Mouse (Mus musculus) liver, embryonic 16.5 days (tissue): Measurements from ENCODE around the gene Tbck. TPM values are rescaled to one million over a fixed set of nuclear protein-coding genes. Genes with fewer than 3 reads are reported as not detected.

Experiments used
- ATAC-seq: fragments of 200-750 bp; cut with Nextera tagmentation; 2 replicates; pipeline ENCODE4 v1.8.0; 2017; ENCODE audit warnings: low read depth, mild to moderate bottlenecking, moderate number of reproducible peaks, moderate library complexity
- H3K27ac ChIP-seq: fragments of 300-500 bp; sonication (generic); 2 replicates; pipeline ENCODE4 v1.5.1; 2014; ENCODE audit warnings: mild to moderate bottlenecking, low read length
- H3K27me3 ChIP-seq: fragments of 300-500 bp; sonication (generic); 2 replicates; pipeline ENCODE4 v1.6.1; 2014; ENCODE audit warnings: low read depth, low read length, mixed read lengths; ENCODE audit not compliant: control insufficient read depth, insufficient read depth
- H3K36me3 ChIP-seq: fragments of 300-500 bp; sonication (generic); 2 replicates; pipeline ENCODE4 v1.6.1; 2014; ENCODE audit warnings: mild to moderate bottlenecking; ENCODE audit not compliant: control insufficient read depth, insufficient read depth
- H3K4me1 ChIP-seq: fragments of 300-500 bp; sonication (generic); 2 replicates; pipeline ENCODE4 v1.6.1; 2014; ENCODE audit warnings: low read depth, low read length, mixed read lengths; ENCODE audit not compliant: control insufficient read depth
- H3K4me2 ChIP-seq: fragments of 300-500 bp; sonication (generic); 2 replicates; pipeline ENCODE4 v1.6.1; 2014; ENCODE audit warnings: low read depth, low read length, mixed read lengths
- H3K4me3 ChIP-seq: fragments of 300-500 bp; sonication (generic); 2 replicates; pipeline ENCODE4 v1.5.1; 2014; ENCODE audit warnings: low read depth, mild to moderate bottlenecking, low read length
- H3K9ac ChIP-seq: fragments of 300-500 bp; sonication (generic); 2 replicates; pipeline ENCODE4 v1.6.1; 2014; ENCODE audit warnings: low read depth, low read length
- H3K9me3 ChIP-seq: fragments of 300-500 bp; sonication (generic); replicated peaks from 2 replicates; pipeline ENCODE4 v1.6.1; 2016; ENCODE audit warnings: low read length; ENCODE audit not compliant: control insufficient read depth
- WGBS: fragments of 180-500 bp; shearing (Covaris S2); extraction: QIAGEN DNeasy Blood & Tissue Kit; methylation state at CpG from one replicate; pipeline ENCODE4 v1.1.7; 2014; ENCODE audit not compliant: insufficient replicate concordance; 5-methylcytosine and 5-hydroxymethylcytosine counted together
- polyA plus RNA-seq: library from polyadenylated mRNA; unstranded; fragments of >200 nt; fragmentation: Nextera tagmentation; extraction: Ambion mirVana; gene quantifications from 2 replicates; pipeline ENCODE4 v1.2.1, GENCODE M21; 2015

Gene Tbck
- 3.9 and 4.1 TPM in 2 replicates for polyA plus RNA-seq

DNA sequence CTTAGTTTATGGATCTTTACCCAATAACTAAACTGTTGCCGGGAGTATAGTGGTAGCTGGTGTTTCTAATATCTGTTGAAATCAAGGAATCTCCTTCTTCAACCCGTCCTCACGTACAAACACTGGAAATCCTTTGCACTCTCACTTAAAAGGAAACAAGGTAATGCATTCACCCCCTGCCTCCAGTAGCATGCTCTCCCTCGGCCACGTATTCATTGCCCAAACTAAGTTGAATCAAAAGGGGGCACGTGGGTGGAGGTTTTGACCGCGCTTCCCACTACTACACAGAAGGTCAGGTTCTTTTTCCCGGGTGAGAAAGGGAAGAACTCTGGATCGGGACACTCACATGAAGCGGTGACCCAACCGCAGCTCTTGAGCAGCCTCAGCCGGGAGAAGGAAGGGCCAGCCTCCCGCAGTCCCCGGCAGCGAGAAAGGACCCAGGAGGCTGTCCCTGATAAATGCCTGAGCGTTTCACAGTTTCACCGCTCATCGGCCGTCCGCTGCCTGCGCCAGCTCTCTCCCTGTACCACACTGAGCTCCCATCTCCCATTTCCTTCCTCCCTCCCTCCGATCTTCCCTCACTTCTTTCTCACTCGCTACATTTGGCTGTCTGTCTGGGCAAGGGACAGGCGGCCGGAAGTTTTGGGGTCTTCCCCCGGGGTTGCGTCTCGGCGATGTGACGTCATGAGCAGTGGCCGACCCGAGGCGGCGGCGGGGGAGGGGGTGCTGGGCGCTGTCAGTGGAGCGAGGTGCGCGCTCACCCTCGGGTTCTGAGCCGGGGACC lies at the start of gene Tbck:
Gene Tbck, plus strand, starts transcription at position 698 of the 784 bp plus-strand sequence.
- Histone ChIP-seq H3K36me3 (no peaks in the 10 kb centered on the region), H3K9me3 (no peaks in the 10 kb centered on the region), H3K27me3 (no peaks in the 10 kb centered on the region), H3K27ac (peak within 1 kb of the TSS; percentile 87), H3K4me3 (peak within 1 kb of the TSS; percentile 91), H3K9ac (peak within 1 kb of the TSS; percentile 78), H3K4me2 (peak within 1 kb of the TSS; percentile 70), H3K4me1 (peaks cover 7% of the 10 kb centered on the region)
- WGBS: under 1% methylated on average over 42 of the region's 42 CpGs
- ATAC-seq: peak; percentile 94

DNA sequence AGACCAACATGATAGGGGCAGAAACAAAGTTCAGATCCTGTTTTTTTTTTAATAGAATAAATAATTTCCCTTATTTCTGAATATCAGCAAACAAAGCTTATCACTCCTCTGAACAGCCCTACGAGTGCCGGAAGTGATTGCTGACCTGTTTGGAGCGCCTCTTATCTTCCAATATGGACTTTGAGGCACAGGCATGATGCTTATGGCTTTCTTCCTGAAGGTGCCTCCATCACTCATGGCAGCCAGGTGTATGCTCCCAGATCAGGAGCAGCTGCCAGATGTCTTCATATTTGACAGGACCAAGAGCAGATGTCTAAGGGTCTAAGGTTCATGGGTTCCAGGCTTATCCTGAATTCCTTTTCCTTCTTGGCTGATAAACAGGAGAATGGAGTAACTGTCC lies 46.9 kb upstream of the Tbck start:
- H3K4me2 ChIP-seq: no peak overlapping the region
- H3K4me3 ChIP-seq: no peak overlapping the region
- ATAC-seq: no peak
- H3K27ac ChIP-seq: no peak overlapping the region
- 75% methylated on average over 3 of the region's 3 CpGs for WGBS
- H3K4me1 ChIP-seq: no peaks in the 10 kb centered on the region
- H3K36me3 ChIP-seq: no peaks in the 10 kb centered on the region
- no peaks in the 10 kb centered on the region for H3K27me3 ChIP-seq
- no peaks in the 10 kb centered on the region for H3K9me3 ChIP-seq
- no peak overlapping the region for H3K9ac ChIP-seq

DNA sequence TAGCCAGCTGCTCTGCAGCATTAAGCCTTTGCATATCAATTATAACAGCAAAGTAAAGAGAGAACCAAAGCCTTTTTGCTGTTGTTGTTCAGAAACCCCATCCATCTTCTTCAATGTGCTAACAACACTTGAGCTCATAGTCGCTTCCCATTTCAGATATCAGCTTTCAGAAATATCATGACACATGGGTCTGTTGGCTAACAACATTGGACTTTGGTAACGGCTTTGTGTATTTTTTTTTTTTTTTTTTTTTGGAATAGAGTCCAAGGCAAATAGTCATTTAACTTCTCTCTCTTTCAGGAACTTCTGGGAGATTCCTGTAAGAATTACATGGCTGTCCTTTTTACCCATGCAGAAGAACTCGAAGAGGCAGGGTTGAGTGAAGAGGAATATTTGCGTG lies 39.9 kb upstream of the Tbck start:
- Histone ChIP-seq H3K4me1 (no peaks in the 10 kb centered on the region; the same call in 1 of the 2 replicates), H3K4me2 (no peak overlapping the region), H3K9ac (no peak overlapping the region), H3K27ac (no peak overlapping the region), H3K27me3 (no peaks in the 10 kb centered on the region), H3K9me3 (no peaks in the 10 kb centered on the region), H3K4me3 (no peak overlapping the region), H3K36me3 (no peaks in the 10 kb centered on the region)
- 53% methylated on average over 4 of the region's 4 CpGs for WGBS
- ATAC-seq: no peak

DNA sequence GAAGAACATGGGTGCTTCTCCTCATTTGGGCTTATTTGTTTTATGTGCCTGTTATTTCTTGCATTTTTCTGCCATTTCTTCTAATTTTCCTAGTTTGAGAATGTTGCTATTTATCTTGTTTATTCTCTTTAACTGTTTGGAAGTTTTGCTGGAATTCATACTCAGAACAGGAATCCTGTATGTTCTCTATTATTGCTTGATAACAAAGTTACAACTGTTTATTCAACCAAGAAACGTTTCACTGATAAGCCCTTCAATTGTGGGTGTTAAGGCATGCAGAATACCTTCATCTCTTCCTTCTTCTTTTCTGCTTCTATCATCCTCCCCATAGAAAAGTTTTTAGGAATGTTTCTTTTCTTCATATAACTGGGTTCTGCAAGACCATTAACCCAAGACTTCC lies 37.1 kb upstream of the Tbck start:
- Histone ChIP-seq H3K9me3 (no peaks in the 10 kb centered on the region), H3K27me3 (no peaks in the 10 kb centered on the region), H3K4me3 (no peak overlapping the region), H3K4me1 (no peaks in the 10 kb centered on the region; the same call in 1 of the 2 replicates), H3K36me3 (no peaks in the 10 kb centered on the region), H3K9ac (no peak overlapping the region), H3K4me2 (no peak overlapping the region), H3K27ac (no peak overlapping the region)
- 22% methylated on average over 1 of the region's 1 CpGs for WGBS
- ATAC-seq: no peak

DNA sequence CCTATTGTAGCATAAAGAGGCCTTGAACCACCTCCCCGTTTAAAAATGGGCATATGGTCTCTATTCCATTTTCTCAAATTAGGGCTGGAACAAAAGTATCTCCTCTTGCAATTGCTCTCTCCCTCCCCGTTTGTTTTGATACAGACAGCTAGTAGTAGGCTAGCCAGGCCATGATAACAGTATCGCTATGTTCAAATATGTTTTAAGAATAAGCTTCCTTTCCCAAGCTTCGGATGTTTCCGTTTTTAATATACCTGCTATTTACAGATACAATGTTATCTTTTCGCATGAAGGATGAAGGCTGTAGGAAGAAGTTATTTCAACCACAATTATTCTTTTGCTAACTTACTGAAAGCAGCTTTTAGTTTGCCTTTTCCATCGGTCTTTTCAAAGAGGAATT lies 34.6 kb upstream of the Tbck start:
- Histone ChIP-seq H3K4me3 (no peak overlapping the region), H3K4me2 (no peak overlapping the region), H3K36me3 (no peaks in the 10 kb centered on the region), H3K4me1 (no peaks in the 10 kb centered on the region), H3K27ac (no peak overlapping the region), H3K9me3 (no peaks in the 10 kb centered on the region), H3K9ac (no peak overlapping the region), H3K27me3 (no peaks in the 10 kb centered on the region)
- 67% methylated on average over 7 of the region's 7 CpGs for WGBS
- no peak for ATAC-seq

DNA sequence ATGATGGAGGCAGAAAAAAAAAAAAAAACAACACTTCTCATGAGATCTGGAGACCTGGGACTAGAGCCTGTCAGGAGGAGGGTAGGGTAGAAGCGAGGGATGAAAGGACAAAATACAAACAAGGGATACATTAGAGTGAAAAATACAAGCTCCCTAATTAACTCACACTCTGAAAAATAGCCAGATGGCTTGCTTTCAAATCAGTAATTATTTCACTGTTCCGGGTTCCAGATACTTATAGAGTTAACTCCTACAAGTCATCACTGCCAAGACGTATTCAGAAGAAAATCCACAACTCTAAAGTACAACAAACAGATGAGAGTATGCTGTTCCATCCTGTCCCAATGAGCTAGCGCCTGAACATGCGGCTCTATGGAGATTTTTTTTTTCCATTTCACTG lies 33.8 kb upstream of the Tbck start:
- Histone ChIP-seq H3K27ac (no peak overlapping the region), H3K9ac (no peak overlapping the region), H3K4me3 (no peak overlapping the region), H3K4me1 (no peaks in the 10 kb centered on the region), H3K27me3 (no peaks in the 10 kb centered on the region), H3K9me3 (no peaks in the 10 kb centered on the region), H3K36me3 (no peaks in the 10 kb centered on the region), H3K4me2 (no peak overlapping the region)
- WGBS: 62% methylated on average over 5 of the region's 5 CpGs
- no peak for ATAC-seq

DNA sequence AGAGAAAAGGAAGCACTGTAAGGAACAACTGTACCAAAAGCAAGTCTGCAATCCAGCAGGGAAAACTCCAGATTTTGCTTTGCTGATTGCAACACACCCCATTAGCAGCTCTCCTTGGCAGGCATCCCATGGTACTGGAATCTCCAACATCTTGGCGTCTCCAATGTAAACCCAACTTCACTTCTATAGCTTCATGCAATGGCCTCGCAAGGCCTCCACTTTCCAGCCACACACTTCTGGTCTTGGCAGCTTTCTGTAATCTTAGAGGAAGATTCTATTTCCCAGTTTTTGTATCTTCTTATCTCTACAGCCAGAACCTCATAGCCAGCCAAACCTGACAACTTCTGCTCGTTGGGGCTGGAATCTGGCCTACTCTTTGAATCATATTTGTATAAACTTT lies 32.2 kb upstream of the Tbck start:
- no peak overlapping the region for H3K27ac ChIP-seq
- no peaks in the 10 kb centered on the region for H3K4me1 ChIP-seq
- 53% methylated on average over 3 of the region's 3 CpGs for WGBS
- H3K36me3 ChIP-seq: no peaks in the 10 kb centered on the region
- no peaks in the 10 kb centered on the region for H3K9me3 ChIP-seq
- no peak overlapping the region for H3K4me2 ChIP-seq
- no peak overlapping the region for H3K4me3 ChIP-seq
- H3K9ac ChIP-seq: no peak overlapping the region
- no peaks in the 10 kb centered on the region for H3K27me3 ChIP-seq
- no peak for ATAC-seq

DNA sequence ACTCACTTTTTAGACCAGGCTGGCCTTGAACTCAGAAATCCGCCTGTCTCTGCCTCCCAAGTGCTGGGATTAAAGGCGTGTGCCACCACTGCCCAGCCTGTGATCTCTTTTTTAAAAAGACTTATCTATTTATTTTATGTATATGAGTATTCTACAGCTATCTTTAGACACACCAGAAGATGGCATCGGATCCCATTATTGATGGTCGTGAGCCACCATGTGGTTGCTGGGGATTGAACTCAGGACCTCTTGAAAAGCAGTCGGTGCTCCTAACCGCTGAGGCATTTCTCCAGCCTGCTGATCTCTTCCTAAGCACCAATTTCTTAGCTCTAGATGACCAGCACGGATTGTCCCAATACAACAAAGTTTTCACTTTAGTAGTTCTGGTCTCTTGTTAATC lies 30.0 kb upstream of the Tbck start:
- ATAC-seq: no peak
- no peaks in the 10 kb centered on the region for H3K9me3 ChIP-seq
- H3K4me2 ChIP-seq: no peak overlapping the region
- WGBS: 64% methylated on average over 7 of the region's 7 CpGs
- no peaks in the 10 kb centered on the region for H3K4me1 ChIP-seq
- H3K36me3 ChIP-seq: no peaks in the 10 kb centered on the region
- no peak overlapping the region for H3K9ac ChIP-seq
- no peak overlapping the region for H3K4me3 ChIP-seq
- no peak overlapping the region for H3K27ac ChIP-seq
- H3K27me3 ChIP-seq: no peaks in the 10 kb centered on the region

DNA sequence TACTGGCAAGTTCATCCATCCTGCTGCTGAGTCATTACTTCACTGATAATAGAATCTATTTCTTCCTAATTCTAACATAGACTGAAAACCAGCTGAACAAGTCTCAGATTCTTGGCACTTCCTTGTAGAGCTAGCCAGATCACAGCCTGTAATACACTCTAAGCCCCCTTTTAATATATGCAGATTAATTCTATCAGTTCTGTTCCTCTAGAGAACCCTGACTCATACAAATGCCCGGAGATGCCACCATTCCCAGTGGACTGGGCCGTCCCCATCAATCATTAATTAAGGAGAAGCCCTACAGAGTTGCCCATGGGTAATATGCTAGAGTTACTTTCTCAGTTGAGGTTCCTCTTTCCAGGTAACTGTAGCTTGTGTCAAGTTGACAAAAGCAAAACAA lies 28.0 kb upstream of the Tbck start:
- Histone ChIP-seq H3K9me3 (no peaks in the 10 kb centered on the region), H3K9ac (no peak overlapping the region), H3K27ac (no peak overlapping the region), H3K4me1 (no peaks in the 10 kb centered on the region), H3K36me3 (peaks cover 7% of the 10 kb centered on the region), H3K4me2 (no peak overlapping the region), H3K27me3 (no peaks in the 10 kb centered on the region), H3K4me3 (no peak overlapping the region)
- no peak for ATAC-seq
- WGBS: 64% methylated on average over 2 of the region's 2 CpGs
